Mouse (Mus musculus) bone marrow, adult 2 months (tissue): Measurements from ENCODE around the gene Col27a1.

Source experiments
- CTCF ChIP-seq: fragments of 200-500 bp; IDR thresholded peaks from 2 replicates; pipeline ENCODE4 v1.5.1; 2011; ENCODE audit warnings: low read length, control low read depth; ENCODE audit not compliant: control insufficient read depth, insufficient read depth
- POLR2A ChIP-seq: fragments of 200-500 bp; IDR thresholded peaks from 2 replicates; pipeline ENCODE4 v1.6.1; 2011; ENCODE audit warnings: low read depth, mild to moderate bottlenecking, control low read depth, low read length, borderline replicate concordance; ENCODE audit not compliant: control insufficient read depth

DNA sequence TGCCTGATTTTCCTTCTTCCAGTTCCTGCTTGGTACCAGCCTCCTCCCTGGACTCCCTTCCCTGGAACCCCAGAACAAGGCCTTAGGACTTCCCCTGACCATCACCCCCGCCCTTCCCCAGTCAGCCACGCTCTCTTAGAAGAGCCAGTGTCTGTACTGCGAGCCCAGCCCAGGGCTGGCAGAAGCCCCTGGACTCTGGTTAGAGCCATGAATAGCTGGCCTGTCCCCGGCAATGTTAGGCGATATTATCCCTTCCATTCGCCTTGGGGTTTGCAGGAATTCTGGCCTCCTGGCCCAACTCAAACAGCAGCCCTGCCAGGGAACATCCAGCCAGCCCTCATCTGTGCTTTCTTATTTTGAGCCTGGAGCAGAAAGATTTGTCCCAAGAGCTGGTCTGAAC, 39.9 kb downstream of the Col27a1 start:
- TF ChIP-seq POLR2A = no peak
- no peak for TF ChIP-seq CTCF
